Comparison of ENCODE assay signal across 8 mouse cellular contexts in the genomic region with DNA sequence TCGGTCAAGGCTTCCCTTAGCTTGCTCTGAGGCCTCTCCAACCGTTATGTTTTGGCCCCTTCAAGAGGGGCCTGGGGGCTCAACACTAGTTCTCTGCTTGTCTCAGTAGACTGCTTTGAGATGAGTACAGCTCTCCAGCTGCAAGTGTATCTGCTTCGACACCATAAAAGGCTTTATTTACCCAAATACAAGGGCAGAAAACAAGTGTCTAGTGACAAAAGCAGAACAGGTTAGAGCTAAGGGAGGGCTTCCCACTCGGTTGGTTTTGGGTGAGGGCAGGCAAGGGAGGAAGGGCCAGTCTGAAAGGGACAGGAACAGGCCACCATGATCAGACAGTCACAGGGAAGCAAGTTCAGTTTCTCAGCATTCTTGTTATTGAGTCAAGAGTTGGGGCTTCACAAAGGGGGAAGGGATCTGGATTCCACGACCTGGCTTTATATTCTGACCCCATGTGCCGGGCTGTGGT. TPM values are rescaled to one million over a fixed set of nuclear protein-coding genes. Genes with fewer than 3 reads are reported as not detected.
DNase-seq lines count a peak whose midpoint lies in the region; ATAC-seq and TF ChIP-seq lines count a peak whose summit lies in the region.

No protein-coding gene starts in this region.

- no peaks in the 10 kb centered on the region for H3K27me3 ChIP-seq in cerebellum, adult 2 months (ENCODE audit: control insufficient read depth, insufficient read depth, low read length)
- H3K27me3 ChIP-seq in heart, adult 2 months (ENCODE audit: control insufficient read depth, insufficient read depth, low read length), result no peaks in the 10 kb centered on the region
- no peaks in the 10 kb centered on the region for H3K27me3 ChIP-seq in limb, embryonic 10.5 days (ENCODE audit: low read depth, poor library complexity, severe bottlenecking)
- no peaks in the 10 kb centered on the region for H3K27me3 ChIP-seq in midbrain, embryonic 15.5 days (replicated peaks)

- TF ChIP-seq EP300 in heart, adult 2 months (IDR thresholded peaks at IDR 0.05; ENCODE audit: insufficient read depth, low read depth, low read length), result 0 out of 2 replicates have a peak, but pooled peaks have one; percentile 12

- DNase-seq in cerebellum, adult 2 months, result peak; percentile 53 to 64
- DNase-seq in cerebellum, postnatal 4 days (ENCODE audit: low spot score in 2 of 2), result no peak
- DNase-seq in A20 (ENCODE audit: low read depth, low spot score), result peak; percentile 81
- peak in 1 of 2 experiments; percentile 59 for DNase-seq in heart, adult 2 months
- no peak for DNase-seq in limb, embryonic 10.5 days (ENCODE audit: low spot score)
- no peak for DNase-seq in right cerebral cortex, postnatal 36 days (ENCODE audit: low spot score in 2 of 2)
- no peak for DNase-seq in left cerebral cortex, postnatal 36 days (ENCODE audit: low spot score in 2 of 2)

- ATAC-seq in midbrain, embryonic 15.5 days (replicated peaks), result no peak

- peak overlapping the region; percentile 87 for H3K9ac ChIP-seq in heart, adult 2 months (ENCODE audit: low read depth, low read length)
- peak overlapping the region; percentile 96 for H3K9ac ChIP-seq in midbrain, embryonic 15.5 days

- H3K79me2 ChIP-seq in heart, adult 2 months (replicated peaks; ENCODE audit: control insufficient read depth, insufficient read depth, low read length), result no peaks in the 10 kb centered on the region

- peak overlapping the region; percentile 88 for H3K4me3 ChIP-seq in cerebellum, adult 2 months (replicated peaks; ENCODE audit: insufficient read depth, low read depth, low read length)
- peak overlapping the region; percentile 67 for H3K4me3 ChIP-seq in heart, adult 2 months
- H3K4me3 ChIP-seq in limb, embryonic 10.5 days, result peak overlapping the region; percentile 85
- H3K4me3 ChIP-seq in midbrain, embryonic 15.5 days, result peak overlapping the region; percentile 76

- intact Hi-C loops in heart, adult 2 months (cut with DNase I), result loop anchor here (2.0 to 10.0 kb wide), 2 partner anchors 102 to 560 kb away; a partner anchor contains a TSS
- intact Hi-C loops in left cerebral cortex, postnatal 36 days (cut with DNase I), result no loop called here

- peak; percentile 27; the same call in 1 of the 2 replicates for TF ChIP-seq POLR2A in cerebellum, adult 2 months (IDR thresholded peaks at IDR 0.05; ENCODE audit: borderline replicate concordance, insufficient read depth, low read length)
- TF ChIP-seq POLR2A in heart, adult 2 months (IDR thresholded peaks at IDR 0.05; ENCODE audit: insufficient read depth, low read depth, low read length), result peak; percentile 6

- H3K9me3 ChIP-seq in limb, embryonic 10.5 days (replicated peaks), result no peaks in the 10 kb centered on the region
- no peaks in the 10 kb centered on the region for H3K9me3 ChIP-seq in midbrain, embryonic 15.5 days

- H3K27ac ChIP-seq in cerebellum, adult 2 months (ENCODE audit: insufficient read depth, low read length), result peak overlapping the region; percentile 92
- H3K27ac ChIP-seq in heart, adult 2 months, result peak overlapping the region; percentile 90
- H3K27ac ChIP-seq in limb, embryonic 10.5 days, result peak overlapping the region; percentile 100
- peak overlapping the region; percentile 98 for H3K27ac ChIP-seq in midbrain, embryonic 15.5 days

- H3K4me1 ChIP-seq in cerebellum, adult 2 months (ENCODE audit: control insufficient read depth, insufficient read depth, low read length), result peaks cover 28% of the 10 kb centered on the region
- H3K4me1 ChIP-seq in heart, adult 2 months (ENCODE audit: control insufficient read depth, insufficient read depth, low read length), result peaks cover 22% of the 10 kb centered on the region
- peaks cover 42% of the 10 kb centered on the region for H3K4me1 ChIP-seq in limb, embryonic 10.5 days
- H3K4me1 ChIP-seq in midbrain, embryonic 15.5 days, result peaks cover 41% of the 10 kb centered on the region

- no peak for TF ChIP-seq CTCF in cerebellum, adult 2 months (IDR thresholded peaks at IDR 0.05; ENCODE audit: borderline replicate concordance, insufficient read depth, low read depth, low read length)
- no peak for TF ChIP-seq CTCF in heart, adult 2 months (IDR thresholded peaks at IDR 0.05)

- 3% methylated on average over 6 of the region's 6 CpGs for WGBS in cerebellum, adult 2 months
- 9% methylated on average over 6 of the region's 6 CpGs for WGBS in heart, adult 2 months
- WGBS in limb, embryonic 10.5 days, result 20% methylated on average over 6 of the region's 6 CpGs
- 3% methylated on average over 6 of the region's 6 CpGs for WGBS in midbrain, embryonic 15.5 days

- H3K36me3 ChIP-seq in heart, adult 2 months (ENCODE audit: control insufficient read depth, insufficient read depth, low read length), result peaks cover 10% of the 10 kb centered on the region
- peaks cover 48% of the 10 kb centered on the region for H3K36me3 ChIP-seq in limb, embryonic 10.5 days
- peaks cover 20% of the 10 kb centered on the region for H3K36me3 ChIP-seq in midbrain, embryonic 15.5 days (replicated peaks)

- peak overlapping the region; percentile 83 for H3K4me2 ChIP-seq in midbrain, embryonic 15.5 days

RNA-seq across cellular contexts. Expression of a gene that starts 1.4 kb away (rescaled TPM):
- 155 and 160 TPM in 2 replicates for polyA plus RNA-seq in cerebellum, adult 2 months (2012; rRNA removed)
- total RNA-seq in heart, adult 2 months (2021), result 10 to 100 TPM; 65.4 to 67.5 TPM
- polyA plus RNA-seq in heart, adult 2 months (2012; rRNA removed), result 82.8 and 110 TPM in 2 replicates
- polyA plus RNA-seq in limb, embryonic 10.5 days (2016; fragmentation: Nextera tagmentation; extraction: Ambion mirVana), result 77.7 and 81.9 TPM in 2 replicates
- polyA plus RNA-seq in midbrain, embryonic 15.5 days (2015; fragmentation: Nextera tagmentation; extraction: Ambion mirVana), result 59.3 and 63.1 TPM in 2 replicates
- total RNA-seq in left cerebral cortex, postnatal 36 days (2021), result 10 to 100 TPM; 80.1 to 93.9 TPM

Comparison
In these comparisons a context has a peak if more than half of its experiments do, and no peak if none do; other contexts are left out.
1. DNase-seq: peak in cerebellum, adult 2 months (2 of 2) and A20 (single experiment); none in cerebellum, postnatal 4 days (0 of 2), limb, embryonic 10.5 days (single experiment), right cerebral cortex, postnatal 36 days (0 of 2) and left cerebral cortex, postnatal 36 days (0 of 2).
2. Peak in every context shown above with its lines, with median percentiles within 50 percentile points of each other: H3K27ac ChIP-seq and H3K4me3 ChIP-seq.